Comparison of ENCODE assay signal across 8 mouse cellular contexts in the genomic region with DNA sequence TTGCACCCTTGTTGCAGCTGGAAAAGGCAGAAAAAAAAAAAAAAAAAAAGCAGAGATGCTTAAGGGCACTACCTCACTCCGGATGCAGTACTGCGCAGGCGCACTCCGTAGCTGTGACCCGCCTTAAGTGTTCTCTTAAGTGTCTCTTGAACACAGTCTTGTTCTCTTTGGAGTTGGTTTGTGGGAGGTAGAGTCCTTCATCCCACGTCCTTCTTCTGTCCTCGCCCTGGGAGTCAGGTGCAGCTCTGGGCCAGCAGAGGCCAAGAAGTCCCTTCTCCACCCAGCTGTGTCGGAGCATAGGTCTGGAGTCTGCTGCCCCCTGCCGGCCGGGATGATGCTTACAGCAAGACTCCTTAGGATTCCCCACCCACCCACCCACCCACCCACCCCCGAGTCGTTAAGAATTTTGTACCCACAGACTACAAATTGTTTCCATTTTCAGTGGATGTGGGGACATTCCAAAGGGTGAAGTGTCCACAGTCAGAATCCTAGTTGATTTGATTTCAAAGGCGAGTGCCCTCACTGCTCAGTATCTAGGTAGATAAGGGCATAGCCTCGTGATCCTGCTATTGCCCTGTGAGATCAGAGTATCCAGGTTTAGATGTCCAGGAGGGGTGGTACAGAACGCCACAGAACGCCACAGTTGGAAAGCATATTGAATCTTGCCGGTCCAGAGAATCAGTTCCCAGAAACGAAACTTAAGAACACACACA. TPM values are rescaled to one million over a fixed set of nuclear protein-coding genes. Genes with fewer than 3 reads are reported as not detected.
DNase-seq lines count a peak whose midpoint lies in the region; ATAC-seq and TF ChIP-seq lines count a peak whose summit lies in the region.

No protein-coding gene starts in this region.

- no peak overlapping the region for H3K27ac ChIP-seq in bone marrow macrophage, adult 2 months (ENCODE audit: insufficient read depth, low read depth, low read length)
- H3K27ac ChIP-seq in embryonic facial prominence, embryonic 15.5 days (replicated peaks): no peak overlapping the region
- H3K27ac ChIP-seq in heart, embryonic 13.5 days (replicated peaks): no peak overlapping the region
- H3K27ac ChIP-seq in kidney, embryonic 16.5 days (ENCODE audit: low read length): no peak overlapping the region
- H3K27ac ChIP-seq in liver, adult 2 months (replicated peaks; ENCODE audit: insufficient read depth, low read depth, low read length): no peak overlapping the region

- H3K27me3 ChIP-seq in embryonic facial prominence, embryonic 15.5 days: no peaks in the 10 kb centered on the region
- peaks cover 4% of the 10 kb centered on the region; the same call in 1 of the 2 replicates for H3K27me3 ChIP-seq in heart, embryonic 13.5 days (replicated peaks)
- H3K27me3 ChIP-seq in kidney, embryonic 16.5 days (ENCODE audit: insufficient read depth, low read length): no peaks in the 10 kb centered on the region
- H3K27me3 ChIP-seq in liver, adult 2 months (ENCODE audit: control insufficient read depth, insufficient read depth, low read length): no peaks in the 10 kb centered on the region

- H3K4me1 ChIP-seq in bone marrow macrophage, adult 2 months (ENCODE audit: control insufficient read depth, insufficient read depth, low read length): peaks cover 2% of the 10 kb centered on the region; the same call in 1 of the 2 replicates
- H3K4me1 ChIP-seq in embryonic facial prominence, embryonic 15.5 days: 0 out of 2 replicates have a peak, but pooled peaks cover 6% of the 10 kb centered on the region
- H3K4me1 ChIP-seq in heart, embryonic 13.5 days: peaks cover 6% of the 10 kb centered on the region
- H3K4me1 ChIP-seq in kidney, embryonic 16.5 days (ENCODE audit: insufficient read depth, low read length): no peaks in the 10 kb centered on the region
- H3K4me1 ChIP-seq in liver, adult 2 months (ENCODE audit: control insufficient read depth, insufficient read depth, low read length): no peaks in the 10 kb centered on the region

- no peak for TF ChIP-seq POLR2A in bone marrow macrophage, adult 2 months (IDR thresholded peaks at IDR 0.05; ENCODE audit: borderline replicate concordance, low read depth, low read length)
- TF ChIP-seq POLR2A in liver, adult 2 months (IDR thresholded peaks at IDR 0.05; ENCODE audit: extremely low read depth, insufficient read depth, low read length): no peak

- peak overlapping the region; percentile 12; the same call in 1 of the 2 replicates for H3K9ac ChIP-seq in embryonic facial prominence, embryonic 15.5 days
- H3K9ac ChIP-seq in heart, embryonic 13.5 days: peak overlapping the region; percentile 75
- H3K9ac ChIP-seq in kidney, embryonic 16.5 days (replicated peaks; ENCODE audit: low read length): peak overlapping the region; percentile 38
- H3K9ac ChIP-seq in liver, adult 2 months (ENCODE audit: low read depth, low read length): peak overlapping the region; percentile 13; the same call in 1 of the 2 replicates

- peak; percentile 81 to 82 for DNase-seq in B cell, adult 2 months
- peak; percentile 35 for DNase-seq in liver, adult 2 months (ENCODE audit: extremely low read depth, low read depth, low spot score)
- DNase-seq in spleen, postnatal 36 days (ENCODE audit: low spot score in 2 of 2): peak; percentile 41

- H3K4me2 ChIP-seq in embryonic facial prominence, embryonic 15.5 days (replicated peaks): peak overlapping the region; percentile 59
- H3K4me2 ChIP-seq in heart, embryonic 13.5 days: peak overlapping the region; percentile 82
- peak overlapping the region; percentile 56 for H3K4me2 ChIP-seq in kidney, embryonic 16.5 days (replicated peaks; ENCODE audit: low read depth, low read length)

- H3K36me3 ChIP-seq in embryonic facial prominence, embryonic 15.5 days: no peaks in the 10 kb centered on the region
- H3K36me3 ChIP-seq in heart, embryonic 13.5 days: no peaks in the 10 kb centered on the region
- H3K36me3 ChIP-seq in kidney, embryonic 16.5 days (ENCODE audit: insufficient read depth, low read length): no peaks in the 10 kb centered on the region
- H3K36me3 ChIP-seq in liver, adult 2 months (ENCODE audit: control insufficient read depth, insufficient read depth, low read length): no peaks in the 10 kb centered on the region

- peak; percentile 78 for TF ChIP-seq CTCF in bone marrow macrophage, adult 2 months (IDR thresholded peaks at IDR 0.05; ENCODE audit: low read depth, low read length)
- peak; percentile 86 for TF ChIP-seq CTCF in liver, adult 2 months (IDR thresholded peaks at IDR 0.05; ENCODE audit: low read depth, low read length)

- no peaks in the 10 kb centered on the region for H3K79me2 ChIP-seq in liver, adult 2 months (ENCODE audit: control insufficient read depth, insufficient read depth, low read length)

- no peaks in the 10 kb centered on the region for H3K9me3 ChIP-seq in embryonic facial prominence, embryonic 15.5 days (replicated peaks)
- H3K9me3 ChIP-seq in heart, embryonic 13.5 days: no peaks in the 10 kb centered on the region
- no peaks in the 10 kb centered on the region for H3K9me3 ChIP-seq in kidney, embryonic 16.5 days (ENCODE audit: low read length)

- H3K4me3 ChIP-seq in bone marrow macrophage, adult 2 months (ENCODE audit: insufficient read depth, low read length): peak overlapping the region; percentile 61
- H3K4me3 ChIP-seq in embryonic facial prominence, embryonic 15.5 days (replicated peaks): peak overlapping the region; percentile 37
- H3K4me3 ChIP-seq in heart, embryonic 13.5 days: peak overlapping the region; percentile 51
- peak overlapping the region; percentile 31 for H3K4me3 ChIP-seq in kidney, embryonic 16.5 days (ENCODE audit: low read length)
- no peak overlapping the region for H3K4me3 ChIP-seq in liver, adult 2 months (ENCODE audit: insufficient read depth, low read depth, low read length)

- WGBS in embryonic facial prominence, embryonic 15.5 days: 15% methylated on average over 18 of the region's 18 CpGs
- 19% methylated on average over 18 of the region's 18 CpGs for WGBS in heart, embryonic 13.5 days
- WGBS in kidney, embryonic 16.5 days: 24% methylated on average over 18 of the region's 18 CpGs
- WGBS in liver, adult 2 months: 23% methylated on average over 18 of the region's 18 CpGs

- peak; percentile 58; the same call in 1 of the 2 replicates for ATAC-seq in embryonic facial prominence, embryonic 15.5 days (ENCODE audit: insufficient number of reproducible peaks, low FRiP score, low TSS enrichment, low read depth)
- no peak for ATAC-seq in heart, embryonic 13.5 days (ENCODE audit: extremely low read depth, insufficient number of reproducible peaks, low FRiP score, low TSS enrichment)
- ATAC-seq in kidney, embryonic 16.5 days (ENCODE audit: low FRiP score, low TSS enrichment): peak; percentile 92
- ATAC-seq in monocyte, adult 5-6 weeks (replicated peaks; ENCODE audit: insufficient number of reproducible peaks, low FRiP score, low TSS enrichment, poor library complexity, severe bottlenecking): peak; percentile 64; the same call in 1 of the 2 replicates

RNA-seq across cellular contexts. Expression of a gene that starts 31.1 kb away (rescaled TPM):
- polyA plus RNA-seq in bone marrow macrophage, adult 2 months (2012; ENCODE audit: insufficient read depth, insufficient read length, missing spikeins): 3.5 and 4.8 TPM in 2 replicates
- 6.0 and 10.3 TPM in 2 replicates for polyA plus RNA-seq in embryonic facial prominence, embryonic 15.5 days (2015; fragmentation: Nextera tagmentation; extraction: Ambion mirVana)
- polyA plus RNA-seq in heart, embryonic 13.5 days (2015; fragmentation: Nextera tagmentation; extraction: Ambion mirVana): 0.56 and 0.76 TPM in 2 replicates
- polyA plus RNA-seq in kidney, embryonic 16.5 days (2015; fragmentation: Nextera tagmentation; extraction: Ambion mirVana): 13.5 and 14.4 TPM in 2 replicates
- total RNA-seq in liver, adult 2 months (2014; rRNA removed): 1,830 and 2,301 TPM in 2 replicates
- polyA plus RNA-seq in liver, adult 2 months (2012; rRNA removed): 586 and 693 TPM in 2 replicates
- total RNA-seq in monocyte, adult 5-6 weeks (2017): 0.68 to 4.7 TPM in 2 of 3 replicates, not detected in the other

RNA-seq across cellular contexts. Expression of a gene that starts 53.1 kb away (rescaled TPM):
- 2.6 and 3.5 TPM in 2 replicates for polyA plus RNA-seq in bone marrow macrophage, adult 2 months (2012; ENCODE audit: insufficient read depth, insufficient read length, missing spikeins)
- polyA plus RNA-seq in embryonic facial prominence, embryonic 15.5 days (2015; fragmentation: Nextera tagmentation; extraction: Ambion mirVana): 10.5 and 11.5 TPM in 2 replicates
- 11.8 and 12.3 TPM in 2 replicates for polyA plus RNA-seq in heart, embryonic 13.5 days (2015; fragmentation: Nextera tagmentation; extraction: Ambion mirVana)
- polyA plus RNA-seq in kidney, embryonic 16.5 days (2015; fragmentation: Nextera tagmentation; extraction: Ambion mirVana): 10.7 and 11.8 TPM in 2 replicates
- total RNA-seq in liver, adult 2 months (2014; rRNA removed): 6.2 and 8.1 TPM in 2 replicates
- 3.0 and 3.8 TPM in 2 replicates for polyA plus RNA-seq in liver, adult 2 months (2012; rRNA removed)
- total RNA-seq in monocyte, adult 5-6 weeks (2017): 0.76 to 3.4 TPM (median 1.2 TPM) in 3 replicates

Comparison
In these comparisons a context has a peak if more than half of its experiments do, and no peak if none do; other contexts are left out.
1. H3K9ac ChIP-seq: peak in every context shown above with its lines; median percentile 75 in heart, embryonic 13.5 days; 38 in kidney, embryonic 16.5 days; 13 in liver, adult 2 months; 12 in embryonic facial prominence, embryonic 15.5 days.
2. RNA of a gene that starts 31.1 kb away (polyA plus RNA-seq): 586 to 693 TPM in liver, adult 2 months; 13.5 to 14.4 TPM in kidney, embryonic 16.5 days, 6.0 to 10.3 TPM in embryonic facial prominence, embryonic 15.5 days, 3.5 to 4.8 TPM in bone marrow macrophage, adult 2 months and 0.56 to 0.76 TPM in heart, embryonic 13.5 days; every median in the first group is over 10 times any median in the second.
3. Peak in every context shown above with its lines, with median percentiles within 50 percentile points of each other: DNase-seq and H3K4me2 ChIP-seq.